Mouse (Mus musculus) c-Kit-positive CD71-negative TER-119-negative erythroid progenitor cells, embryonic 14.5 days (primary cell): ENCODE data around the gene Cacna2d1.

Experiments used
- DNase-seq: peaks from one replicate; pipeline ENCODE4 v3.0.0-alpha.2; 2013; ENCODE audit warnings: low read depth

Gene Cacna2d1

DNA sequence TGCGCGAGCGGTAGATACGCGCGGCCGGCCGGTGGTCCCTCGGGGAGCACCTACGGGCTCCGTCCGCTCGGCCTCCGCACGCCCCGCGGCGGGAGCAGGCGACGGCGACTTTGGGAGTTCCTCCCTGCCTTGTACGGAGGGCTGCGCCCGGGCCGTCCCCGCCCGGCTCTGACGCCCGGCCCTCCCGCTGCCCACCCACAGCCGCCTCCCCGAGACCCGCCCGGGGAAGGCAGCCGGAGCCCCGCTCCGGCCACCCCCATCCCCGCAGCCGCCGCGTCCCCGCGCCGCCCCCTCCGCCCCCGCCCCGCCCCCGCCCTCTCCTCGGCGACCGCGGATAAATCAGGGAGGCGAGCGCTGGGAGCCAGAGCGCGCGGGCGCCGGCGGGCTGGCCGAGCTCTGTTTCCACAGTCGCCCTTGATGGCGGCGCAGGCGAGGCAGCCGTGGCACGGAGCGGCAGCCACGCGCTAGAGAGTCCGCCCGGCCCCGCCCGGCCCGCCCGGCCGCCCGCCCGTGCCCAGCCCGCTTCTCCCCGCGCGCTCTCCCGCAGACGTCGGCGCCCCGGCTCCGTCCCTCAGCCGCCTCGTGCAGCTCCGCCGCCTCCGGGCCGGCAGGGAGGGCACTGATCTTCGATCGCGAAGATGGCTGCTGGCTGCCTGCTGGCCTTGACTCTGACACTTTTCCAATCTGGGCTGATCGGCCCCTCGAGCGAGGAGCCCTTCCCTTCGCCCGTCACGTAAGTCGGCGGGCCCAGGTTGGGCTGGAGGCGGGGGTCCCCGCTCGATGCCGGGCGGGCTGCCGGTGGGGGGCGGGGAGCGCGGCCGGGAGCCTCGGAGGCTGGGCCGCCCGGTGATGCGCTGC is at the start of gene Cacna2d1:
Gene Cacna2d1 (plus strand): TSS at position 316 of the 858 bp plus-strand sequence.
- DNase-seq = no peak

DNA sequence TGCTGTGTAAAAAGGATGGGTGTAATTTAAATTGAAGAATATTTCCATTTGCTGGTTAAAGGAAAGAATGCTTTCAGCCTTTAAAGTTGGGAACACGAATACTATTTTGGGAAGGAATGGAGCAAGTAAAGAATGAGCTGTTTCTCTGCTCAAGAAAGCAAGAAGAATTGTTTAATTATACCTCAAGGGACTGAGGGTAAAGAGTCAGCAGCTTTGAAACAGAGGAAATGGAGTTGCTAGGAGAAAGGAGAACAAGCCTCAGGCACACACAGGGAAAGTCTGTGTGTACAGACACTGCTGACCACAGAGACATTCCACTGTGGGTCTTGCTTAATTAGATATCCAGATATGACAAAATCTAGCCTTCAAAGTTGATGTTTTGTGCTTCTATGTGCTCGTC is 39.4 kb upstream of the Cacna2d1 start:
- no peak for DNase-seq

DNA sequence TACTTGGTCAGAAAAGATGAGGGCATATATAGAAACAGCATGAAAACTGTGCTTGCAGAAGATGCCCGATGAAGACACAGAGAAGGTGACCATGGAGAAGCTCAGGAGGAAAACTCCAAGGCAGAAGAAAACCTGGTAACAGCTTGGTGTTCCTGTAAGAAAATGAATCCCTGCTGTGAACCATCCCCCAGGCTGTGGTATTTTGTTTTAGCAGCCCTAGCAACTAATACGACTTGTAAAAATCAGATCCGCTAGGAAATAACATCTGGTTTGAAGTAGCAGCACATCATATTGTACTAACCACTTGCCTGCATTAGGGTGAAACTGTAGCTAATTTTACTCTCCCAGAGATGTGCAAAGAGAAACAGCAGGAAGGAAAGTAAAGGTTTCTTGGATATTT is 37.8 kb upstream of the Cacna2d1 start:
- DNase-seq = no peak

DNA sequence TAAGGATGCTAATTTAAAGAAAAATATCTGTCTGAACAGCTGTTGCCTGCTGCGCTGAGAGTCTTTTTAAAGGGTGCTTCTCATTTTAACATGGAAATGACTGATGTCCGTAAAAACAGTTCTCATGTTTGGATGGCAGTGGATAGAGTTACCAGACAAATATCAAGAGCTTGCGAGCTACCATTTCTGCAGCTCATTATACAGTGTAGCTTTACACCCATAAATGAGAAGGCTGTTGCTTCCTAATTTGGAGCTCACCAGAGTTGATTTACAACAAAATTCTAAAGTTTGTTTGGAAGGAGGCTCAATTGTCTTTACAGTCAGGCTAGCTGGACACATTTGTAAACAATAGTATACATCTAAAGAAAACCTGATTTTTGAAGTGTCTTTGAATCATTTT is 28.0 kb upstream of the Cacna2d1 start:
- no peak for DNase-seq

DNA sequence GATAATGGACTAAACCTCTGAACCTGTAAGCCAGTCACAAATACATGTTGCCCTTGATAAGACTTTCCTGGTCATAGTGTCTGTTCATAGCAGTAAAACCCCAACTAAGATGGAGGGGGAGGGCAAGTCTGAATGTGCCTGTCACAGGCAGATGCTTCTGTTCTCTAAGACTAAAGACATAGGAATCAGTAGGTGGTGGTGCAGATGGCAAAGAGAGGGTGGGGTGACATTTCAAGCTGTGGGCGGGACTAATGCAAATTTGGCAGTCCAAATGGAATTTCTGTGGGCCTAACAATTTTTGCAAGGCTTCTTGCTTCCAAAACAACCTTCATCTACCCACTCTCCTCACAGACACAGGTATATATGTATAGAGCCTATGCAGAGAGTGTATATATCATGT is 19.6 kb upstream of the Cacna2d1 start:
- DNase-seq = no peak

DNA sequence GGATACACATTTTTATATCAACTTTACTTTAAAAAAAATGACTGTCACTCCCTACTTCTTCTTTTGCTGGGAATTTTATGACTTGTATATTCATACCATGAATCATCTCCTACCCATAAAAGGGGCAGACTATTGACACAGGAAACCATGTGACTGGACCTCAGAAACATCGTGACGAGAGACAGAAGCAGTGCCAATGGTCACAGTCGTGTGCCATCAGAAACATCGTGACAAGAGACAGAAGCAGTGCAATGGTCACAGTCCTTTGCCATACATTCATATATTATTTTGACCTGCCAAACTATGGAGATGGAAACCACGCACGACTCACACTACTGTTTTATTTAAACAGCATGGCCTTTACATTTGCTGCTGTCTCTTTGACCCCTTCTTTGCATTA is 6.0 kb upstream of the Cacna2d1 start:
- no peak for DNase-seq

DNA sequence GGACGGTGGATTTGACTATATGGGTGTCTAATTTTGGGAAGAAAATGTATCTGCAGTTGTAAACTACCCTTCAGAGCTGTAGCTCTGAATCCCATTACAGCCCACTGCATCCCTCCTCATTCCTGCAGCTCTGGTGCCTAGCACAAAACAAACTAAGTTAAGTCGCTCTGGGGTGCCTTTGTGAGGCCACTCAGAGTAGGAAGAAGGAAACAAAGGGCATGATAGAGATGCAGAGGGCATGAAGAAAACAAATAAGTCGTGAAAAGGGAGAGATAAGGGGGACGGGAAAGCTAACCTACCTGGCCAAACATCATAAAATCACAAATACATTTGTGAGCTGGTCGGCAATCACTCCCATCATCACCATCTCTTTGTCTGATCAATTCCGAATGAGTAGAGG is 1.5 kb upstream of the Cacna2d1 start:
- no peak for DNase-seq

DNA sequence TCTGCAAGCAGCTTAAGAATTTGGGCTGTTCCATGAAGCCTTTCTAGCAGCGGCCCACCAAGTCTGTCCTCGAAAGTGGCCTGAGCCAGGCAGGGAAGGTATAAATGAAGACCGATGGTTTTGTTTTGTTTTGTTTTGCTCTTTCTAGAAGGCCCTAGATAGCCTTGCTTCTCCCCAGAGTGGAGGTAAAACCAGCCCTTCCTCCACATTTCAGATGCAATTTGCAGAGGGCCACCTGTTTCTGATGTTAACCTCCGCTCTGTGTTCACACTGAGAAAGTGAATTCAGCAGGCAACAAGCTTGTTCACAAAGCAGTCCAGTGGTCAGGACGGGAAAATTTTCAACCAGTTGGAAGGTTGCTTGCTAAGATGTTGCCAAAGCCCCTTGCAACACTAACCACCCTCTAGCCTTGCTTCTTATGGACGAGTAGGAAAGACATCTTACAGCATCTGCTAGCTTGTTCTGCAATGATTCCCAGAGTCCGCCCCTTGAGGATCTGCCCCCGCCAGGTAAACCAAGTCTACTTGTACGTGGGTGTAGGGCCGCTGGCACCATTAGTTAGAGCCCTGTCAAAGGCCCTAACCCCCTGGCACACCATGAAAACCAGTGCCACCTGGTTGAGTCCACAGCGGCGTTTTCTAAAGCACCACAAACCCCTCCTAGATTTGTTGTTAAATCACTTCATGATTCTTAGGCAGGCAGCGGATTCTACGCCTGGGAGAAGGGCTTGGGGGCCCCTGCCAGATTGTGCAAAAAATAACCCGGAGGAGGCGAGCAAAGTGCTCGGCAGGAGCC is 713 bp upstream of the Cacna2d1 start:
- DNase-seq = no peak

DNA sequence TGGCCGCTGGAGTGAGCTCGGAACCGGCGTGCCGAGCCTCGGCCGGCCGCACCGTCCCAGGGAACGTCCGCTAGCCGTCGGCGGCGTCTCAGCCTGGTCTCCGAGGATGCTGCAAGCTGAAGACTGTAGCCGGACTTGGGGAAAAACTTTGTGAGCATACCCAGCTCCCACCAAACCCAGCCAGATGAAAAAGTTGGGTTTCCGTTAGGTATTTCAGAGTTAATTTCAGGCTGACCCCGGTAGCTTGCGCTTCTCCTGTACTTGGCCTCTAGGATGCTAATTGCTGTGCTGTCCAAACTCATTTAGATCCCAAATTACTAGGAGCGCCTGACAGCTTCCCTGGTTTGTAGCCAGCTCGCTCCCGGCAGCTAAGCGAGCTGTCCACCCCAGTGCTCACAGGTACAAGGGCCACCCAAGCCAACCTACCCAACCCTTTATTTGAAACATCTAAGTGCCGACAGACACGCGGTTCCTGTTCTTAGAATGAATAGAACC is 790 bp downstream of the Cacna2d1 start:
- DNase-seq = no peak

DNA sequence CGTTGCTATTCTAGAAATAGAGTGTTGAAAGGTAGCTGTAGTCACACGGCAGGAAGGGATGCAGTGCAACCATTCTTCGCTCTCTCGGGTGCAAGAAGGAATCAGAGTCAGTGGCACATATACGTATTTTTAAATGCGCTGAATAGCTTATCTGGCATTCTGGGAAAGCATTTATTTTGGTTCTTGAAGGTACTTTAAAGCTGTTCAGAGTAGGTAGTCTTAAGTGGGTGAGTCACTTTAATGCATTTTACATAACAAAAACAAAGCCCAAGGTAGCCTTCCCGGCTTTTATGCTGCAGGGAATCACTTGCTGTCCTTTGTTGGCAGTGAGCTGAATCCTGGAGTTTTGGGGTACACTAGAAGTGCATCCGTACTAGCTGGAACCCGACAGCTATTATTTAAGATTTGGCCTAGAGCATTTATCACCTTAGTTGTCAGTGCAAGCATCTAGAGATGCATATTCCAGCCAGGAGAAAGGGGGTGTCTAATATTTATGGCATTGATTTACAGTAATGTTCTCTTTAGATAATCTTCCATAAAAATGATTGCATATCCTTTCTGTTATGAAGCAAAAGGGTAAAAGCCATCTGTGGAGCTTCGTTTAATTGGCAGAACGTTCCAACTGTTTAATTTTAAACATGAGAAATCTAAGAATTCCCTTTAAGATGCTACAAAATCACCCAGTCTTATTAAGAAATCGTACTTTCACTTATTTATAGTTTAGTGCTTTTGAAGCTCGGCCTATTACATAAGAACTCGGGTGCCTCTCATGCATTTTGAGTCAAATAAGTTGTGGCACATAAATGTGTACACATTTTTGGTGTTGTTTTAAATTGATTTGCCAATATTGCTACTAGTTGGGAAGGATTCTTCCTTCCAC is 1.6 kb downstream of the Cacna2d1 start:
- no peak for DNase-seq

DNA sequence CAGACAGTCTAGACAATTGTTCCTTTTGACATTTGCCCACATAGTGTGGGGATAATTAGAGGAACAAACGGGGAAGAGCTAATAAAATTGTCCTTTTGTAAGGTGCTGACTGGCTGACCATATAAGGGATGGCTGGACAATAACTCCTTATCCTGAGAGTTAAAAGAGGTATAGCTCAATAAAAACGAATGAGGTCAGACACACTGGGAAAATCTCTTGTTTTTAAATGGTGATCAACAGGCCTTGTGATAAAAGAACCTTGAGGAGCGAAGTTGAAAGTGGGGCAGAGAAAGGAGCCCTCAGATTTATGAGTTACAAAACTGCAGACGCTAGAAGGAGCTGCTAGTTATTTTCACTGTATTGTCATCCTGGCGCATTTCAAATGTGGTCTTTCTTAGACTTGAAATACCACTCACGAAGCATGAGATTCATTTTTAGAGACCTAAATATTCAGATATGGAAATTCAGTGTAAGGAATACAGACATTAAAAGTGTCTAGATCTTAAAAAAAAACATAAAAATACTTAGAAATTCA is 6.8 kb downstream of the Cacna2d1 start:
- DNase-seq = no peak

DNA sequence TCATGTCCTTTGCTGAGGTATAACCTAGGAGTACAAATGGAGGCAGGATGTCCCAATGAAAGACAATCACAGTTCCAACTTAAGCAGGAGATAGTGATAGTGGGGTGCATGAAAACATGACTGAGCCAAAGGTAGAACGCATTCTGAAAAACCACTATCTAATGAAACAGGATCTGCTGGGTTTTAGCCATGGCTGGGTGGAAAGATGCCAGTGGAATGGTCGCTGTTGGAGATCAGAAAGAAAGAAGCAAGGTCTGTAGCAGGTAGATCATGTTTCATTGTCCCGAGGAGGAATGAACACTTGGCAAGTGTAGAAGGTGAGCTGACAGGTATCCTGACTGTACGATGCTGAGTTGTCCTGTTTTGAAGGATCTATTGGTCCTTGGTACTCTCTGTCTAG is 7.6 kb downstream of the Cacna2d1 start:
- no peak for DNase-seq

DNA sequence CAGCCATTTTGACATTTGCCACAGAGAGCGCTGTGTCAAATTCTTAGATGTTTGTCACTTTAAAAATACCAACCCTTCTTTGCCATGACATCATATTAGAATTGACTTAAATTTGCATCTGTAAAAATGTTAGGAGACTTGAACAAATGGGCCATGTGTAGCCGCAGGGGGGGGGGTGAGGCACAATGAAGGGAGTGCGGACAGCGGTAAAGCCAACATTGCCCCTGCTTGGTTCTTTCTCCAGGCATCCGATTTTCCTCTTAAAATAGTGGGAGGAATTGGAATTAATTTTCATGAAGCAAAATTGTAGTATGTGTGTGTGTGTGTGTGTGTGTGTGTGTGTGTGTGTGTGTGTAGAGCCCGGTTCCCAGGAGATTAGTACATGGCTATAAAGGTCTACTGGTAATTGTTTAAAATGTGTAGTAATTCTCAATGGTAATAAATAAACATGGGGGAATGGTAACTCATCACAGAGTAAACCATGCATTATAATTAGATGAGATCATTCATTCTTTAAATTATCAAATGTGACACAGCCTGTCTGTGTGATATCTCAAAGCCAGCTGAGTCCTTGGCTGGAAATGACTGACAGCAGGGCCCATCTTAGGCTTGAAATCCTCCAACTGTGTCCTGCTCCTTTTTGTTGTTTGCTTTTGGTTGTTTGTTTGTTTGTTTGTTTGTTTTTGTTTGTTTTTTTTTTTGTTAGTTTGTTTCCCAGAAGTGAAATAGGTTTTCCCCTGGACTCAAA is 14.0 kb downstream of the Cacna2d1 start:
- DNase-seq = no peak

DNA sequence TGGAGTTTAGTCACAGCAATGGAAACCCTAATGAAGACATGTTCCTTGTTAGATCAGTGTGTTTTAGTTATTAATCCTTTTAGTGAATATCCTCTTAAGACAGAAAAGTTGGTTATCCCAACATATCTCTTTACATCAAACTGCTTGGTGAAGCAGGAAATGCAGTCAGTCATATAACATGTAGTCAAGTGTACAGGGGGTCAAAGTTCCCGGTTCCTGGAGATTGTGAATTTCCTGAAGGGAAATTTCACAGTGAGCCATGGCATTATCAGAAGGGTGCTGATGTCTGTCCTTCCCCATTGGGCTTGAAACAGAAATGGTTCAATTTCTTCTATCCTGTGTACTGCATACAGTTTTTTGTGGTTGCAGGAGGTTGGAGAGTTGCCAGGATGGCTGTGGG is 25.3 kb downstream of the Cacna2d1 start:
- no peak for DNase-seq

DNA sequence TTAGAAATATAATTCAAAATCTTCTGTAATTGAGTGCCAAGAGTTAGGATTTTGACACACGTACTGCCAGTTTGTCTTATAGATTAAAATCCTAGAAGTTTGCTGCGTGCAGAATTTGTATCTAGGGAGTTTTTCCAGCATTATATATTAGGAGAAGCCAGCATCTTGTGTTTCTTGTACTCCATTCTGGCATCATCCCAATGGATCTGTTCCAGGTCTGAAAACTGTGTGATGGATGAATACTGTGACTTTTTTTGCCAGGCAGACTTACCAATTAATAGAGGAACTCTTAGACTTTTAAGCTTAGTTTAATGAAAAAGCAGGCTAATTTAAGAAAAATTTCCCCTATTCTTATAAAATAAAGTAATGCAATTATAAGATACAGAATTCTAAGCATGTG is 27.4 kb downstream of the Cacna2d1 start:
- no peak for DNase-seq

DNA sequence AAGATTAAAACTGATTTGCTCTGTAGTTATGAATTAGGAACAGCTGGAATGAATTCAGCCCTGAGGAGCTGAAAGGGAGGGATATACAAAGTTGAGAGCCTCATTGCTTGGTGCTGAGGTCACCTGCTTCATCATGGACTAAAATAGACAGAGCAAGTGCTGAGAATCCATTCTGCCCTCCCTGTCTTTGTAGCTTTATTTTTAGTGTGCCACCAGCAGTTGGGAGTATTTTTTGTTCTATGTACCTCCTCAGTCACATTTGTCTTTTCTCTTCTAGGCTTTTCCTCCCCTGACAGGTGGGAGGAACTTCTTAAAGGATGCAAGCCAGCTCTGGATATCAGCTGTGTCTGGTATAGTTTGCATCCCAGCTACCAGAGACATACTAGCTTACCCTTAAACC is 32.4 kb downstream of the Cacna2d1 start:
- DNase-seq = no peak

DNA sequence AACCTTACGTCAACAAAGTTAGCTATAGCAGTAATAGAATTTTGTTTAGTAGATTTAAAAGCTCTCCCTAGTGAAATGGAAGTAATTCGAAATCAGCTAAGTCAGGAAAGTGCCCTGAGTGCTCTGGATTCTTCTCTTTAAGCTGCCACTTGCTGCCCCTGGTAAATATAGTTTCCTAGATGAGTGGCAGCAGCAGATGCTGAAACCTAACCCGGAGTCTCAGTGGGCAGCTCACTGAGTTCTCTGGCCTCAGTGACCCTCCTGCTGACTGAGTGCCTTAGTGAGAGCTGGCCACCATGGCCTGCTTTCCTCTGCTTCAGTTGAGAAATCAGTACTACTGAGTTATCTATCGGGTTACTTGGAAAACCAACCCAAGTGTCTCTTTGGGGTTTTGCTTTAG is 37.3 kb downstream of the Cacna2d1 start:
- DNase-seq = no peak

DNA sequence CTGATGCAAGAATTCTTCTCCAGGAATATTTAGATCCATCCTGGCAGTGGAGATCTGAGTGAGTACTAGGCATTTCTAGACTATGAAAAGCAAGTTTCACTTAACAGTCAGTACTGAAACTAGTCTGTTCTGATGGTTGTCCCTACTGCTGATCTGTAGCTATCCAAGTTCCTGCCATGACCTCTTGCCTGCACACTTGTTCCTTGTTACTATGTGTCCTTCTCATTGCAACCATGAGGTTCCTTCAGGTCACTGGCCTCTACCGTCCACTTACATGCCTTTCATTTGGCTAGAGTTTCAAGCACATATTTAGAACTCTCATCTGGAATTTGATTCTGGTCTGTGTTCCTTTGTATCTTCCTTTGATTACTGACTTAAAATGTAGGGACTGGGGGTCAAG is 37.9 kb downstream of the Cacna2d1 start:
- no peak for DNase-seq

DNA sequence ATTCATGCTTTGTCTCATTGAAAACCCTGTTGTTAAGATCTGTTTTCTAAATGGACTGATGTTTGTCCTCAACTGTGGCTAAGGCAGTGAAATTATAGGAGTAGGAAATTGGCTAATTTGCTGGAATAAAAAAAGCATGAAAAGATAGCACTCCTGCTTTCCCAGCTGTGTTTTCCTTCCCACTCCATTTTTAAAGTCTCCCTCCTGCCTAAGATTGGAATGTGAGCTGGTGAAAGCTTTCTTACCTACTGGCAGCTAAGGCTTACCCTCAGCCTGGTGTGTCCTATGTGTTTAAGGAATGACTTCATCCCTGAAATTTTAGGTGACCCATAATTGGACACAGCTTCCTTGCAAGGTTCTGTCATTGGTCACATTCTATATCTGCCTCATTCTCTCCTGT is 40.2 kb downstream of the Cacna2d1 start:
- DNase-seq = no peak

DNA sequence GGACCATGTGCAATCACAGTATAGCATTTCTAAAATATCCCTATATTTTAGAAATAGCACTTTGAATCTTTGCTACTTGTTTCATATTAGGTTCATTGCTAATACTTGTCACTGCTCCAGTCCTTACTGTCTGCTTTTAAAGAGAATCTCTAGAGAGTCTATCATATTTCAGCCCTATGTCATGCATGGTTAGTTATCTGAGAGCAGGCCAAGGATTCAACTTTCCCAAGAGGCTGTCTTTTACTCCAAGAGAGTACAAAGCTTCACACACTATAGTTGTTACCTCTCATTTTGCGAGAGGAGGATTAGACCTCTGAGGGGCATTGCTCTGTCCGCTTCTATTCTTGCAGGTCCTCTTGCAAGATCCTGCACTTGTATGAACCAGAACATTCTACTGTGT is 44.7 kb downstream of the Cacna2d1 start:
- no peak for DNase-seq

DNA sequence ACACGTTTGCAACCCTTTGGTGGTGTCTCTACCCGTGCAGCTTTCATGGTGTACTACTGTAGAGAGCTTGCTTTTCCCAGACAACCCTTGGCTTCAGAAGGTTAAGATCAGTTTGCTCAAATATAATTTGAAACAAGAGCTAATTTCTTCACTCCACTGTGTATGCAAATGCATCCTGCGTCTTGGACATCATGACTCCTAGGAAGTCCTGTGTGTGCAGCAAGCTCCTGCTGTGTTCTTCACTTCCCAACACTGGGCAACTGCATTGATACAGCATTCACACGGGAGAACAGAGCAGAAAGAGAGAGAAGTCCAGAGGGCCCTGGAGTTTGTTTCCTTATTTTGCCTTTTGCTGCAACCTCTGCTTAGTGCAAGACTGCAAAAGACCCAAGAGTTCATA is 48.1 kb downstream of the Cacna2d1 start:
- DNase-seq = no peak
